Mouse (Mus musculus) CH12.LX (cell line): Measurements from ENCODE around the gene Oxct1.

ENCODE experiments used
- CTCF ChIP-seq, 2 experiments: IDR thresholded peaks in 1 of 2; conservative IDR thresholded peaks in 1 of 2; 2 replicates each; pipeline ENCODE4 v1.5.1; 2011 to 2012; ENCODE audit warnings: low read depth in 2 of 2, low read length in 2 of 2, improper control_type of control experiment in 1 of 2, inconsistent platforms in 1 of 2, mild to moderate bottlenecking in 1 of 2, moderate library complexity in 1 of 2
- HCFC1 ChIP-seq: IDR thresholded peaks from 2 replicates; pipeline ENCODE4 v1.6.1; 2012; ENCODE audit warnings: low read depth, mild to moderate bottlenecking, inconsistent platforms, low read length, improper control_type of control experiment
- RAD21 ChIP-seq: IDR thresholded peaks from 2 replicates; pipeline ENCODE4 v1.6.1; 2011; ENCODE audit warnings: low read depth, mild to moderate bottlenecking, low read length, improper control_type of control experiment, moderate library complexity
- SIN3A ChIP-seq: IDR thresholded peaks from 2 replicates; pipeline ENCODE4 v1.6.1; 2012; ENCODE audit warnings: low read length, improper control_type of control experiment, inconsistent platforms
- ZC3H11A ChIP-seq: IDR thresholded peaks from 2 replicates; pipeline ENCODE4 v1.6.1; 2012; ENCODE audit warnings: low read depth, mild to moderate bottlenecking, inconsistent platforms, low read length, improper control_type of control experiment

DNA sequence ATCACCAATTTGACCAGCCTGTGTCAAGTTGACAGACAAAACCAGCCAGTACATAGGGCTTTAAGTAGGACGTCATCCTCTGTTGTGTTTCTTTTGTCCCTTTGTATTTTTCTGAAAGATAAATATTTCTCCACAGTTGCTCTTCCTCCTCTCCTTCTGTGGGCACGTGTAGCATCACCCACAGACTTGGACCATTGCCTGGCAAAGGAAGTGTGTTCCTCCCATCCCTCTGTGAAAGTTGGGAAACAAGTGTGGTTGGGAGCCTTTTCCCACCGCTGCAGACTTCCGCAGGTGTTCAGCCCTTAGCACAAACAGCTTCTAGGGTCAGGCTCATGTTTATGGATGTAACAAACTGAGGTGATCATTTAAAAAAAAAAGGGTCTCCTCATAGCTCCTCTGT lies 61.3 kb downstream of the Oxct1 start:
- TF ChIP-seq SIN3A (no peak), RAD21 (no peak), CTCF (conservative IDR thresholded peaks at IDR 0.05 in 1 of 2, IDR thresholded peaks at IDR 0.05 in 1 of 2; ENCODE audit: low read depth in 2 of 2, low read length in 2 of 2) (no peak), HCFC1 (no peak), ZC3H11A (no peak)
